Mouse (Mus musculus): ENCODE data around the gene Gtdc1.

GRCm38 (mm10) chr2:44549311-44549710 is 378.1 kb downstream of the Gtdc1 start:
- TF ChIP-seq POLR2A (IDR thresholded peaks at IDR 0.05; ENCODE audit: insufficient read depth, low read depth, low read length) (no peak), CTCF (IDR thresholded peaks at IDR 0.05; ENCODE audit: insufficient read depth, low read depth, low read length) (no peak)
